Mouse (Mus musculus): ENCODE measurements at regions not wholly inside any gene's neighbourhood (a gene's known extent, or its start where the extent isn't known, plus 50 kb on each side); places are given as distances from the start of the nearest gene placed in this dataset.

DNA sequence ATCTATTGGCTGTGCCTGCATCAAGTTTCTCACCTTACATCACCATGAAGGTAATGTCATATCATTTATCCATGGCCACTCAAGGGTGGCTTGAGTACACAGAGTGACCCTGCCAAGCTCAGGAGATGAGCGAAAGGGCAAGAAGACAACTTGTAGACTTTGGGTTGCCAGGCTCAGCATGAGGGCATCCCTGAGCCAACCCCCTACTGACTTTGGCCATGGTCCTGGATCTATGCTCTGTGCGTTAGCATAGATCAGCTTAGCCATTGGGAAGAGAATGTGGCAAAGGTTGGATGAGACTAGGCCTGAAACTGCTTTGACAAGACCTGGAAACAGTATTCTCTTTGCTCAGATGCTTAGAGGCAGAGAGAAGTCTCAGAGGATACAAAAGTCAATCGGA, 54.3 kb upstream of the Bcl6 start:
- DNase-seq: no peak

DNA sequence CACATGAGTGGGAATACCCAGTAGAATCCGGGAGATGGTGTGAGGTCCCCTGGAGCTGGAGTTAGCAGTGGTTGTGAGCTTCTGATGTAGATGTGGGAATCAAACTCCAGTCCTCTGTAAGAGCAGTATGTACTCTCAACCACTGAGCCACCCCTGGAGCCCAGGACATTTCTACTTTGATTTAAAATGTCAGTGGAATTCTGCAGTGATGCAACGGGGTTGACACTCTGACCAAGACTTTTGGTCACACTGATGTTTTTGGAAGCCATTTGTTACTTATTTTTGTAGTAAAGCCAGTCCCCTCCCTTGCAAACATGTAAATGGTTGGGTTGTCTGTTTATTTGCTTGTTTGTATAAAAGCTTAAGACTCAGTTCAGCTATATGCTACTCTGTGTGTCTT, 53.6 kb upstream of the Bcl6 start:
- DNase-seq: no peak

DNA sequence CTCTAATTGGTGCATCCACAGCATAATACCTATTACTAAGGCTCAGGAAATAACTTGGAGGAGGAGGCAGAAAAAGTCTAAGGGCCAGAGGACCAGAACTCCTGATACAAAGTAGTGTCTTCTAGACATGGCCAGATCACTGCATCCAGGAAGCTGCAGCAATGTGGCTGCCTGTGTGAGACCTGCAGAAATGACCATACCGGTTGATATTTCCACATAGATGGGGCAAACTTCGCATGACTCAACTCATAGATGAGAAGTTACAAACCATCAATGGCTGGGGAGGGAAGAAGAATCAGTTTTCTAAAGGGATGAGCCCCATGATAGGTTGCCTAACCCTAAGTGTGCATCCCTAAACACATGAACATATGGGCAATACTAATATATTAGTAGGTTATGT, 52.8 kb upstream of the Bcl6 start:
- DNase-seq: no peak

- no peak for DNase-seq
These were observed 51.1 kb upstream of the Bcl6 start for GRCm38 (mm10) chr16:24039765-24040164.

Measured in spleen, adult 18-20 months (tissue).